Mouse (Mus musculus): ENCODE data around the gene Arhgap25. TPM values are rescaled to one million over a fixed set of nuclear protein-coding genes. Genes with fewer than 3 reads are reported as not detected.

Gene Arhgap25
- polyA plus RNA-seq, 1 experiment = 0.42 TPM

- H3K4me1 ChIP-seq (ENCODE audit: control insufficient read depth, insufficient read depth, low read length) = no peaks in the 10 kb centered on the region
- no peak overlapping the region for H3K27ac ChIP-seq (ENCODE audit: insufficient read depth, low read length)
- TF ChIP-seq POLR2A (IDR thresholded peaks at IDR 0.05; ENCODE audit: low read depth, low read length) = no peak
- peak; percentile 98 for TF ChIP-seq CTCF (IDR thresholded peaks at IDR 0.05; ENCODE audit: borderline replicate concordance, insufficient read depth, low read length)
- no peak overlapping the region for H3K4me3 ChIP-seq (ENCODE audit: insufficient read depth, low read length)
These were observed 66.8 kb downstream of the Arhgap25 start for GRCm38 (mm10) chr6:87466221-87466620.

GRCm38 (mm10) chr6:87455507-87455906, 77.6 kb downstream of the Arhgap25 start:
- no peak for TF ChIP-seq CTCF (IDR thresholded peaks at IDR 0.05; ENCODE audit: borderline replicate concordance, insufficient read depth, low read length)
- TF ChIP-seq POLR2A (IDR thresholded peaks at IDR 0.05; ENCODE audit: low read depth, low read length) = no peak
- H3K4me3 ChIP-seq (ENCODE audit: insufficient read depth, low read length) = no peak overlapping the region
- no peak overlapping the region for H3K27ac ChIP-seq (ENCODE audit: insufficient read depth, low read length)
- no peaks in the 10 kb centered on the region for H3K4me1 ChIP-seq (ENCODE audit: control insufficient read depth, insufficient read depth, low read length)

GRCm38 (mm10) chr6:87451771-87452170, 81.3 kb downstream of the Arhgap25 start:
- TF ChIP-seq CTCF (IDR thresholded peaks at IDR 0.05; ENCODE audit: borderline replicate concordance, insufficient read depth, low read length) (no peak), POLR2A (IDR thresholded peaks at IDR 0.05; ENCODE audit: low read depth, low read length) (no peak)

GRCm38 (mm10) chr6:87451016-87451415, 82.0 kb downstream of the Arhgap25 start:
- peak; percentile 65 for TF ChIP-seq CTCF (IDR thresholded peaks at IDR 0.05; ENCODE audit: borderline replicate concordance, insufficient read depth, low read length)
- TF ChIP-seq POLR2A (IDR thresholded peaks at IDR 0.05; ENCODE audit: low read depth, low read length) = no peak
- no peak overlapping the region for H3K4me3 ChIP-seq (ENCODE audit: insufficient read depth, low read length)
- H3K27ac ChIP-seq (ENCODE audit: insufficient read depth, low read length) = no peak overlapping the region
- H3K4me1 ChIP-seq (ENCODE audit: control insufficient read depth, insufficient read depth, low read length) = no peaks in the 10 kb centered on the region

More at GRCm38 (mm10) chr6:87451771-87452170, 81.3 kb downstream of the Arhgap25 start:
- H3K27ac ChIP-seq (ENCODE audit: insufficient read depth, low read length) = no peak overlapping the region
- no peak overlapping the region for H3K4me3 ChIP-seq (ENCODE audit: insufficient read depth, low read length)
- H3K4me1 ChIP-seq (ENCODE audit: control insufficient read depth, insufficient read depth, low read length) = no peaks in the 10 kb centered on the region

GRCm38 (mm10) chr6:87449534-87449933, 83.5 kb downstream of the Arhgap25 start:
- no peak overlapping the region for H3K27ac ChIP-seq (ENCODE audit: insufficient read depth, low read length)
- no peaks in the 10 kb centered on the region for H3K4me1 ChIP-seq (ENCODE audit: control insufficient read depth, insufficient read depth, low read length)
- H3K4me3 ChIP-seq (ENCODE audit: insufficient read depth, low read length) = no peak overlapping the region
- TF ChIP-seq POLR2A (IDR thresholded peaks at IDR 0.05; ENCODE audit: low read depth, low read length) (no peak), CTCF (IDR thresholded peaks at IDR 0.05; ENCODE audit: borderline replicate concordance, insufficient read depth, low read length) (no peak)

GRCm38 (mm10) chr6:87447217-87447616, 85.8 kb downstream of the Arhgap25 start:
- Histone ChIP-seq H3K4me1 (ENCODE audit: control insufficient read depth, insufficient read depth, low read length) (no peaks in the 10 kb centered on the region), H3K27ac (ENCODE audit: insufficient read depth, low read length) (no peak overlapping the region), H3K4me3 (ENCODE audit: insufficient read depth, low read length) (no peak overlapping the region)
- TF ChIP-seq POLR2A (IDR thresholded peaks at IDR 0.05; ENCODE audit: low read depth, low read length) = no peak
- TF ChIP-seq CTCF (IDR thresholded peaks at IDR 0.05; ENCODE audit: borderline replicate concordance, insufficient read depth, low read length) = no peak

- no peaks in the 10 kb centered on the region for H3K4me1 ChIP-seq (ENCODE audit: control insufficient read depth, insufficient read depth, low read length)
- no peak overlapping the region for H3K4me3 ChIP-seq (ENCODE audit: insufficient read depth, low read length)
- TF ChIP-seq CTCF (IDR thresholded peaks at IDR 0.05; ENCODE audit: borderline replicate concordance, insufficient read depth, low read length) (no peak), POLR2A (IDR thresholded peaks at IDR 0.05; ENCODE audit: low read depth, low read length) (no peak)
- H3K27ac ChIP-seq (ENCODE audit: insufficient read depth, low read length) = no peak overlapping the region
These were observed 87.8 kb downstream of the Arhgap25 start for GRCm38 (mm10) chr6:87445222-87445621.

GRCm38 (mm10) chr6:87443253-87443652, 89.8 kb downstream of the Arhgap25 start:
- TF ChIP-seq POLR2A (IDR thresholded peaks at IDR 0.05; ENCODE audit: low read depth, low read length) (no peak), CTCF (IDR thresholded peaks at IDR 0.05; ENCODE audit: borderline replicate concordance, insufficient read depth, low read length) (no peak)
- Histone ChIP-seq H3K27ac (ENCODE audit: insufficient read depth, low read length) (no peak overlapping the region), H3K4me3 (ENCODE audit: insufficient read depth, low read length) (no peak overlapping the region), H3K4me1 (ENCODE audit: control insufficient read depth, insufficient read depth, low read length) (no peaks in the 10 kb centered on the region)

GRCm38 (mm10) chr6:87436745-87437144, 96.3 kb downstream of the Arhgap25 start:
- H3K4me3 ChIP-seq (ENCODE audit: insufficient read depth, low read length) = no peak overlapping the region
- no peaks in the 10 kb centered on the region for H3K4me1 ChIP-seq (ENCODE audit: control insufficient read depth, insufficient read depth, low read length)
- TF ChIP-seq POLR2A (IDR thresholded peaks at IDR 0.05; ENCODE audit: low read depth, low read length) (no peak), CTCF (IDR thresholded peaks at IDR 0.05; ENCODE audit: borderline replicate concordance, insufficient read depth, low read length) (no peak)
- H3K27ac ChIP-seq (ENCODE audit: insufficient read depth, low read length) = no peak overlapping the region

GRCm38 (mm10) chr6:87435791-87436190, 97.3 kb downstream of the Arhgap25 start:
- Histone ChIP-seq H3K4me3 (ENCODE audit: insufficient read depth, low read length) (no peak overlapping the region), H3K4me1 (ENCODE audit: control insufficient read depth, insufficient read depth, low read length) (no peaks in the 10 kb centered on the region), H3K27ac (ENCODE audit: insufficient read depth, low read length) (no peak overlapping the region)
- no peak for TF ChIP-seq POLR2A (IDR thresholded peaks at IDR 0.05; ENCODE audit: low read depth, low read length)

Data from embryonic fibroblast, embryonic 13.5 days (primary cell).